Mouse (Mus musculus) liver, embryonic 11.5 days (tissue): Measurements from ENCODE around the gene Inpp5a. TPM values are rescaled to one million over a fixed set of nuclear protein-coding genes. Genes with fewer than 3 reads are reported as not detected.

Experiments
- ATAC-seq: fragments of 200-750 bp; cut with Nextera tagmentation; replicated peaks from 2 replicates; pipeline ENCODE4 v1.8.0; 2017; ENCODE audit warnings: moderate number of reproducible peaks, mild to moderate bottlenecking, moderate TSS enrichment, moderate library complexity; ENCODE audit not compliant: low FRiP score
- DNase-seq: peaks from one replicate; pipeline ENCODE4 v3.0.0-alpha.2; 2017; ENCODE audit warnings: low spot score
- H3K27ac ChIP-seq: fragments of 300-500 bp; sonication (generic); 2 replicates; pipeline ENCODE4 v1.5.1; 2014; ENCODE audit warnings: mild to moderate bottlenecking, low read depth, low read length, control low read depth
- H3K27me3 ChIP-seq: fragments of 300-500 bp; sonication (generic); replicated peaks from 2 replicates; pipeline ENCODE4 v1.6.1; 2014; ENCODE audit warnings: low read length, mixed read lengths; ENCODE audit not compliant: control insufficient read depth, insufficient read depth
- H3K36me3 ChIP-seq: fragments of 300-500 bp; sonication (generic); 2 replicates; pipeline ENCODE4 v1.6.1; 2014; ENCODE audit warnings: mild to moderate bottlenecking, low read length, moderate library complexity, mixed read lengths; ENCODE audit not compliant: control insufficient read depth, insufficient read depth
- H3K4me1 ChIP-seq: fragments of 300-500 bp; sonication (generic); replicated peaks from 2 replicates; pipeline ENCODE4 v1.6.1; 2014; ENCODE audit warnings: low read length, mixed read lengths; ENCODE audit not compliant: control insufficient read depth, insufficient read depth
- H3K4me2 ChIP-seq: fragments of 300-500 bp; sonication (generic); 2 replicates; pipeline ENCODE4 v1.6.1; 2014; ENCODE audit warnings: mild to moderate bottlenecking, control low read depth, moderate library complexity
- H3K4me3 ChIP-seq: fragments of 300-500 bp; sonication (generic); 2 replicates; pipeline ENCODE4 v1.5.1; 2014; ENCODE audit warnings: low read depth, low read length, control low read depth
- H3K9ac ChIP-seq: fragments of 300-500 bp; sonication (generic); 2 replicates; pipeline ENCODE4 v1.6.1; 2014; ENCODE audit warnings: low read depth, low read length, control low read depth
- H3K9me3 ChIP-seq: fragments of 300-500 bp; sonication (generic); 2 replicates; pipeline ENCODE4 v1.6.1; 2016; ENCODE audit warnings: low read length, inconsistent platforms, mixed read lengths; ENCODE audit not compliant: control insufficient read depth
- WGBS: fragments of 180-500 bp; shearing (Covaris S2); extraction: QIAGEN DNeasy Blood & Tissue Kit; methylation state at CpG from one replicate; pipeline ENCODE4 v1.1.7; 2014; 5-methylcytosine and 5-hydroxymethylcytosine counted together
- polyA plus RNA-seq: library from polyadenylated mRNA; unstranded; fragments of >200 nt; fragmentation: Nextera tagmentation; extraction: Ambion mirVana; gene quantifications from 2 replicates; pipeline ENCODE4 v1.2.1, GENCODE M21; 2014

Gene Inpp5a
- polyA plus RNA-seq, 1 experiment from 2014 or later = 11.8 TPM

DNA sequence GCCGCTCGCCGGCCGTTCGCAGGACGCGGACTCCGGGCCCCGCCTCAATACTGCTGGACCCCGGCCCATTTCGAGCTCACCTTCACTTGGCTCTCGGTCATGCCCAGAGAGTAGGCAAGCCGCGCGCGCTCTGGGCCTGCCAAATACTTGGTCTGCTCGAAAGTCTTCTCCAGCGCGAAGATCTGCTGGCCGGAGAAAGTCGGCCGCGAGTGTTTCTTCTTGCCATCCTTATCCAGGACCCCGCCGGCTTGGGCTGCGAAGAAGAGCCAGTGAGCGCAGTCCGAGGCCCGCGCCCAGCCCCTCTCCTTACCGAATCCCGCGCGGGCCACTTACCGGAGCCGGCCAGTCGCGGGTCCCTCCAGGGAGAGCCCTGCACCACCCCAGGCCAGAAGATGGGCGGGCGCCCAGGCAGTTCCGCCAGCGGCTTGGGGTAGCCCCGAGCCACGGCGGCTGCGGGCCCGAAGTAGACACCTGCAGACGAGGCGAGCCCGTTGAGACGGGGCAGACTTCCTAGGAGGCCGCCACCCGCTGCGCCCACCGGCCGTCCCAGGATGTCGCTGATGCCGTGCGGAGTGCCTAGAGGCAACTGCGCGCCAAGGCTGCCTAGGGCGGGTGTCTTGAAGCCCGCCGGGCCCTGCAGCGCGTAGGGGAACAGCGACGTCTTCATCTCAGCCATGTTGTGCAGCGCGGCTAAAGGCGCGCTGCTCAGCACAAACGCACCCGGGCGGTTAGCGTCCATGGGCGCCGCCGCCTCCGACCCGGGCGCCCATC is 193.1 kb downstream of the Inpp5a start:
- DNase-seq (peak; percentile 45), ATAC-seq (no peak)
- no peaks in the 10 kb centered on the region for H3K9me3 ChIP-seq
- peak overlapping the region; percentile 43 for H3K4me3 ChIP-seq
- no peak overlapping the region for H3K27ac ChIP-seq
- 1% methylated on average over 82 of the region's 82 CpGs for WGBS
- peak overlapping the region; percentile 56 for H3K4me2 ChIP-seq
- no peak overlapping the region for H3K9ac ChIP-seq
- peaks cover 14% of the 10 kb centered on the region for H3K4me1 ChIP-seq
- no peaks in the 10 kb centered on the region for H3K36me3 ChIP-seq
- peaks cover 91% of the 10 kb centered on the region for H3K27me3 ChIP-seq

DNA sequence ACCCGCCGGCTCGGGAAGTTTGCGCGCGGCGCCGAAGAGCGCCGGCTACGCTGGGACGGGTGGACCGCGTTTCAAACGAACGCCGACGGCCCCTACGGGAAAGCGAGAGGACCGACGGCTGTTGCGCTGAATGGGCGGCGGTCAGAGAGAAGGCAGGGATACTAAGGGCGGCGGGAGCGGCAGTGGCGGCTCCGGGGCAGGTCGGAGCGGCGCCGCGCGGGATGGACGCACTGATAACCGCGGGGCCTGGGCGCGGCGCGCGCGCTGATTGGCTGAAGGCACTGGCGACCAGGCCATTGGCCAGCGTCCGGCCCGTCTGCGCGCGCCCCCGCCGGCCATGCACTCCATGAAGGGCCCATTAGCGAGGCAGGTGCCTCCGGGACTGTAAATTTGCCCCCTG is 193.7 kb downstream of the Inpp5a start, which contains the start of gene Nkx6-2:
Gene Nkx6-2, minus strand, starts transcription at position 203 of the 400 bp plus-strand sequence.
- Histone ChIP-seq H3K4me3 (peak within 1 kb of the TSS; percentile 43), H3K4me1 (peaks cover 14% of the 10 kb centered on the region), H3K27me3 (peaks cover 98% of the 10 kb centered on the region), H3K4me2 (peak within 1 kb of the TSS; percentile 56), H3K27ac (no peak within 1 kb of the TSS), H3K36me3 (no peaks in the 10 kb centered on the region), H3K9me3 (no peaks in the 10 kb centered on the region), H3K9ac (no peak within 1 kb of the TSS)
- ATAC-seq (peak; percentile 32), DNase-seq (peak; percentile 44)
- under 1% methylated on average over 55 of the region's 56 CpGs for WGBS

DNA sequence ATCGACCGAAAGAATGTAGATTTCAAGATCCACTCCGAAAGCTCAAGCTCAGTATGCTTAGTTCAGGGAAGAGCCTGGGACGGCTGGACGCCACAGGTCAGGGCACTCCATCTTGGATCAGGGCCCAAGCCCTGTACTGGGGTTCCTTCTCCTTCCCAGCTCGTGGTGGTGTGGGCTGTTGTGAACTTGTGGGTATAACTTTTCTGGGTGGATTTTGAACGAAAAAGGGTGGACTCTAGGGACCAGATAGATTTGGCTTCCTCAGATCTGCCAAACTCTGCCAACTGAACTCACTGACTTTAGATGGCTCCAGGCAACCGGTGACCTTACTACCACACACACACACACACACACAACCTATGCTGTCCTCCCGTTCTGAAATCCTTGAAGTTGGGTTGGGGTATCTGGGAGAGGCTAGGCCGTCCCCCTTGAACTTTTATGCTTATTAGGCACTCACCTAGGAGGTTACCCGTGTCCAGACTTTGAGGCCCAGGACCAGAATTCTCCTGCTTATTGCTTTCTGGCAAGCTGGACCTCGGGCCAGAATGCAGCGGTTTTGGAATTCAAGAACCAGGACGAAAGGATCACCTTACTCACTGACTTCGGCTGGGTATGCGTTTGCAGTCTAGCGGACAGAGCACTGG is 194.3 kb downstream of the Inpp5a start:
- WGBS = 17% methylated on average over 17 of the region's 17 CpGs
- DNase-seq = no peak
- H3K27ac ChIP-seq = no peak overlapping the region
- peaks cover 100% of the 10 kb centered on the region for H3K27me3 ChIP-seq
- H3K9me3 ChIP-seq = no peaks in the 10 kb centered on the region
- no peak overlapping the region for H3K9ac ChIP-seq
- H3K4me2 ChIP-seq = no peak overlapping the region; the same call in 1 of the 2 replicates
- no peaks in the 10 kb centered on the region for H3K36me3 ChIP-seq
- ATAC-seq = no peak
- peaks cover 14% of the 10 kb centered on the region for H3K4me1 ChIP-seq
- H3K4me3 ChIP-seq = no peak overlapping the region; the same call in 1 of the 2 replicates

DNA sequence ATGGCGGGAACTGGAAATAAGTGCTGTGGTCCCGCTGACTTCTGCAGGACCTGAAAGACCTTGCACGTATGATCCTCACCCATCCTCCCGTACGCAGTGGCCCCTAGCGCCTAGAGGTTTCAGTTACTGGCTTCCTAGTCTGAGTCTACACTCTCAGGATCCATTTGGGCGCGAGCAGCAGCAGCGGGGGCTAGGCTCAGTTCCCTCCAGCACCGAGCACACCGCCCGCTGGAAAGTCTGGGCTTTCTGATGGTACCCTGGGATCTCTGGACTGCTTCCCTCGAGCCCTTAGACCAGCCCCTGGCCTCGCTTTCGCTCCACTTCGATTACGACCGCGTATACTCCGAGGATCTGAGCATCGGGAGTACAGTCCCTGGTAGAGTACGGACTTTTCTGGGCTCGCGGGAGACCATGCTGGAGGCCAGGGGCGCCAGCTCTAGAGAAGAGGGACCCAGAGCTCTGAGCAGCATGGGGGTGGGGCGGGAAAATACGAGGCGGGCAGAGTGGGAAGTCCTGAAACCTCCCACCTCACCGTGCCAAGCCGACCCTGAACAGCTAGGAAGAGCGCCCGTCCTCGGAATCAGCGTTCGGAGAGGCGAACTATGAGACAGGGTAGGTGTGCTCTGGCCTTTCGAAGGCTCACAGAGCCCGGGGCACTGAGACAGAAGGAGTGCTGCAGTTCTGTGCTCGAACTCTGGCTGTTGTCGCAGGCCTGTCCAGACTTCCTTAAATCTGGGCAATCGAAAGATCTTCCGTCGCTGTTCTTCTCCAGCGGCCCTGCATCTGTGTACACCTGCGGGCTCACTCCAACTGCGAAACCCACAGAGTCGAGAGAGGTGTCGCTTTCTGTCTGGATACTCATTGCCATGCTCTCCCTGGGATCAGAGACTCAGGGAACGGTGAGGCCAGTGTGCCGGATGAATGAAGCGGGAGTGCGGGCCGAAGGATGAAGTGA is 195.6 kb downstream of the Inpp5a start:
- H3K27ac ChIP-seq = no peak overlapping the region
- ATAC-seq (no peak), DNase-seq (peak; percentile 50)
- H3K9ac ChIP-seq = no peak overlapping the region
- 0 out of 2 replicates have a peak overlapping the region, but pooled peaks have one; percentile 0 for H3K4me3 ChIP-seq
- 3% methylated on average over 53 of the region's 53 CpGs for WGBS
- H3K36me3 ChIP-seq = no peaks in the 10 kb centered on the region
- H3K27me3 ChIP-seq = peaks cover 99% of the 10 kb centered on the region
- H3K4me2 ChIP-seq = no peak overlapping the region
- H3K4me1 ChIP-seq = peaks cover 14% of the 10 kb centered on the region
- no peaks in the 10 kb centered on the region for H3K9me3 ChIP-seq

DNA sequence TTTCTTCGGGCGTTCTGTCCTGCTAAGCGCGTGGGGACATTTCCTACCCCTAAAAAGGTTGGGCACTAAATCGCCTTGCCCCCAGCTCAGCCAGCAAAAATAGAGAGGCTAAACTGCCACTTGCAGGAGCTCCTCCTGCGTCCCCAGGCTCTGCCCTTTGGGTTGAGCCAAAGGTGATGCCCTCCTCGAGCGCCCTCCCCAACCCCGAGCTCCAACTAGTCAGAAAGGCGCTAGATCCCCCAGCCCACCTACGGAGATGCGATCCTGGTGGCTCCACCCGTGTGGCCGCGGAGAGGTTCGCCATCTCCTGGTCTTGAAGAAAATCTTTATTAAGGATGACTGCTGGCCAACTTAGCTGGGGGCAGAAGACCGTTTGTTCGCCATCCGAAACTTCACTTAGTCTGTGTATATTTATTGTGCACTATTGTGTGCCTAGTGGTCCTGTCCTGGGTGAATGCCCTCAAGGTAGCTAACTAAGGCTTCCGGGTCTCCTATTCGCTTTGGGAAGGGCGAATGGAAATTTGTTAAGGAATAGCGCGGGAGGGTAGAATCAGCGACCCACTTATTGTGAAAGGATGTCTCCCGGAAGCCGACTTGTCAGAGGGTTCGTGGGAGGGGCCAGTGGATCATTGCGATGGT is 196.4 kb downstream of the Inpp5a start:
- no peak overlapping the region for H3K4me2 ChIP-seq
- no peak overlapping the region for H3K9ac ChIP-seq
- WGBS = 4% methylated on average over 29 of the region's 29 CpGs
- ATAC-seq (no peak), DNase-seq (no peak)
- H3K36me3 ChIP-seq = no peaks in the 10 kb centered on the region
- peaks cover 91% of the 10 kb centered on the region for H3K27me3 ChIP-seq
- no peak overlapping the region for H3K4me3 ChIP-seq
- peaks cover 14% of the 10 kb centered on the region for H3K4me1 ChIP-seq
- no peaks in the 10 kb centered on the region for H3K9me3 ChIP-seq
- H3K27ac ChIP-seq = no peak overlapping the region

DNA sequence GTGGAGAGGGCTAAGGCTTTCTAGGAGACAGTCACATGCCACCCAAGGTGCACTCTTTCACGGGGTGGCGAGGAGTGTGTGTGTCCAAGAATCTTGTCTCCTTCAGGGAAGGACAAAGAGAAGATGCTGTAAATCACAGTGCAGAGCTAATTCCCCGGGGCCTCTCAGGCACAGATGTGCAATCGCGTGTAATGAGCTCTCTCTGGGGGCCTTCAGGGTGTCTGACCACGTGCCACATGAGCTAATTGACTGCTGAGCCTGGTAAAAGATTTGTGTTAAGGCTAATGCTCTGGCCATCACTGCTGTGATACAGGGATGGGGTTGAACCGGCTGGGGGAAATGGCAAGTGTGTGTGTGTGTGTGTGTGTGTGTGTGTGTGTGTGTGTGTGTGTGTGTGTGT is 199.0 kb downstream of the Inpp5a start:
- DNase-seq (no peak), ATAC-seq (no peak)
- Histone ChIP-seq H3K9ac (no peak overlapping the region), H3K4me2 (no peak overlapping the region), H3K4me1 (no peaks in the 10 kb centered on the region; the same call in 1 of the 2 replicates), H3K27ac (no peak overlapping the region), H3K9me3 (no peaks in the 10 kb centered on the region), H3K4me3 (no peak overlapping the region), H3K27me3 (peaks cover 65% of the 10 kb centered on the region), H3K36me3 (no peaks in the 10 kb centered on the region)
- 40% methylated on average over 7 of the region's 7 CpGs for WGBS

DNA sequence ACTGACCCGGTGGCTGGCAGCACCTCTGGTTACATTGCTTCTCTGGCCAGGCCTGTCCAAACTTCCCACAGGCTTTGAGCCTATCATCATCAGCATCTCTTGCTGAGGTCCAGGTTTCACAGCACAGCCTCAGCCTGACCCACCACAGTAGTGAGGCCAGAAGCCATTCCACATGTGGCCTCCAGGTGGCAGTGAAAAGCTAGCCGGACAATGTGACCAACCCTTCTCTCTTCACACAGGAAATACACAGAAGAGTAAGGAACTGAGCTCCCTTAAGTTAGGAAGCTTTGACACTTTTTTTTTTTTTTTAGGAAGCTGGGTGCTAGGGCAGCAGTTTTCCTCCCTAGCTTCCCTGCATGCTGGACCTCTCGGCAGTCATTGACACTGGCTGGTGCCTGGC is 201.4 kb downstream of the Inpp5a start:
- peaks cover 41% of the 10 kb centered on the region for H3K27me3 ChIP-seq
- H3K9me3 ChIP-seq = no peaks in the 10 kb centered on the region
- no peak overlapping the region for H3K9ac ChIP-seq
- ATAC-seq (peak; percentile 39; the same call in 1 of the 2 replicates), DNase-seq (no peak)
- no peaks in the 10 kb centered on the region for H3K36me3 ChIP-seq
- no peak overlapping the region for H3K4me2 ChIP-seq
- H3K27ac ChIP-seq = no peak overlapping the region
- H3K4me3 ChIP-seq = no peak overlapping the region
- H3K4me1 ChIP-seq = no peaks in the 10 kb centered on the region
- WGBS = 32% methylated on average over 3 of the region's 3 CpGs

DNA sequence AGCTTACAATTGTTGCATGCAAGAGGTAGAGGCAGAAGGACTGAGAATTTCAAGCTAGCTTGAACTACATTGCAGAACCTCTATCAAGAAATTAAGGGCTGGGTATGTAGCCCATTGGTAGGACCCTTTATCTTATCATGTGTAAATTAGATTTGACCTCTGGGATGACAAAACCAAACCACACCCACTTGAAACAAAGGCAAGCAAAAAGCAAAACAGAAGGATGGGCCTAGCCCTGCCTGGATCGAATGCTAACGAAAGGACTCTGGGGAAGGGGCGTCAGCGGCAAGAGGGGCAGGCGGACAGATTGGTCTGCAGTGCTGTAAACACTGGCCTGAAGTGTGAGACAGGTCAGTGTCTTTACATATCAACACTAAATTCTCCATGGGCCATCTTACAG is 202.4 kb downstream of the Inpp5a start:
- peaks cover 31% of the 10 kb centered on the region for H3K27me3 ChIP-seq
- no peaks in the 10 kb centered on the region for H3K4me1 ChIP-seq
- H3K4me3 ChIP-seq = no peak overlapping the region
- no peak overlapping the region for H3K27ac ChIP-seq
- DNase-seq (no peak), ATAC-seq (no peak)
- H3K4me2 ChIP-seq = no peak overlapping the region
- H3K36me3 ChIP-seq = no peaks in the 10 kb centered on the region
- no peak overlapping the region for H3K9ac ChIP-seq
- WGBS = 74% methylated on average over 5 of the region's 5 CpGs
- H3K9me3 ChIP-seq = no peaks in the 10 kb centered on the region
